Mouse (Mus musculus) urinary bladder, postnatal 14 days (tissue): ENCODE data around the gene Ctrl.

Experiments used
- DNase-seq: peaks from one replicate; pipeline ENCODE4 v3.0.0; 2021; ENCODE audit warnings: low spot score

Ctrl gene

GRCm38 (mm10) chr8:105937496-105938305 is 4.0 kb upstream of the Ctrl start:
- DNase-seq: peak; percentile 30

DNA sequence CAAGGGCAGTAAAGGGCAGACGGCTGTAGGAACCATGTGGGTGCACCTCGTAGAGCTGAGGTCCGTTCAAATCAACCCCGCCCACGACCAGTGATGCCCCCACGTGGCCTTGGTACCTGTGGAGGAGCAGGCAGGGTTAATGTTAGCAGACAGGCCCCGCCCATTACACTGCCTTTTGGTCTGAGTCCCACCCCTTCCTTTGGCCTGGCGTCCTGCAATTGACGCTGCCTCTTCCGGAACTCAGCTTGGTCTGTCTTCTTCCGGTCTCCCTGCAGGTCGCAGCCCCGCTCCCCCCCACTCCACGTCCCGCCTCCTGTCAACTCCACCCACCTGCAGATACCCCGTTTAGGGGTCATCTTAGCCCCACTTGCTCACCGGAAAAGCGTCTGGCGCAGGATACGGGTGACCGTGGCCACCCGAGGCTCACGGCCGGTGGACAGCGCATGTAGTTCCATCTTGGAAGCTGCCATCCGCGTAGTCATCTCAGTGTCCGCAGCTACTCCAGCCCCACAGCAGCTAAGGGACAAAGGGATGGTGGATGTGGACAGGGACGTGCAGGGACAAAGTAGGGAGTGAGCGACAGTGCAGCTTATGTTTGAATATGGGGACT is 3.3 kb upstream of the Ctrl start:
- peak; percentile 88 for DNase-seq

GRCm38 (mm10) chr8:105935863-105936603 is 2.4 kb upstream of the Ctrl start:
- no peak for DNase-seq

DNA sequence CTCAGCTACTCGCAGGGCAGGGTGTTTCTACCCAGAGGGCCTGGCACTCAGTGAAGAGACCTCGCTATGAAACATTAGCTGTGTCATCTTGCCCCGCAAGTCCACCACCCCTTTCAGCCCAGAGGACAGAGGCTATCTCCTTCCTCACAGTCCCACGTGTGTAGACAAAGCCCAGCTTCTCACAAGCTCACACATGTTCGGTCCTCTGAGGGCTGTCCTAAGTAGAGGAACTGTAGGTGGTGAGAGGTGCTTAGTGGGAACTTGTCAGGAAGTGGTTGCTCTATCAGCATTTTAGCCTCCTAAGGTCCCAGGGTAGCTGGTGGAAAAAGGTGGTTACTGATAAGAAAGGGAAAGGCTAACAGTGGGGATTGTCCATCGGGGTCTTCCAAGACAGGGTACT is 1.4 kb upstream of the Ctrl start:
- no peak for DNase-seq

DNA sequence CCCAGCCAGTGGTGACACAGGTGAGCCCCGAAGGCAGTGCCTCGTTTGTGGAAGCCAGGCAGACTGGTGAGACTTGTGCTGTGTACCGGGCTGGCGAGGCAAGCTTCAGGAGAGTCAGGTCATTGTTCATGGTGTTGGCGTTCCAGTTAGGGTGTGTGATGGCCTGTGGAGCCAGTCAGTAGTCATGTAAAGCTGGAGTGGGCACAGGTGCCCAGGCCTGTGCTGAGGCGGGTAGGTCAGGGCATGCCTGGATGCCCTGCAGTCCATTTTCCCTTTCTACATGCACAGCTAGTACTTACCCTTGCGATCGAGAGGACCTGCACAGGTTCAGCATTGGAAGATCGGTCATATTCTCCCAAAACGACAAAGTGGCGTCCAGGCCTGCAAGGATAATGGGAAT is 1.1 kb downstream of the Ctrl start:
- DNase-seq: no peak

DNA sequence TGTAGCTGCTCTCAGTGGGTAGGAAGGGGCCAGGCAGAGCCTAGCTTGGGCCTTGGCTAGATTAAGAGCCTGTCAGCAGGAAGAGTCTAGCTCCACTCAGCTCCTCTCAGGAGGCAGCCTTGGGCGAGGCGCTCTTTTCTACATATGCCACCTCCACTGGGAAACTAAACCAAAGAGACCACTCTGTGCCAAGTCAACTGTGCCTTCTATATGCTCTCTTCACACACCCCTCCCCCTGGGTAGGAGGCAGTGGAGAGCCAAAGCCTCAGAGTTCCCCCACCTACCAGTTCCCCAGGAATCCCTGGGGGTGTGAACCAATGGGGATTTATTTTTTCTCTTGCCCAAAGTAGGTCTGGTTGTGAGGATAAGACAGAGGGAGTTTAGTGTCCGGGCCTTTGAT is 2.4 kb downstream of the Ctrl start:
- DNase-seq: no peak

GRCm38 (mm10) chr8:105930602-105931001 is 3.1 kb downstream of the Ctrl start:
- DNase-seq: peak; percentile 86

DNA sequence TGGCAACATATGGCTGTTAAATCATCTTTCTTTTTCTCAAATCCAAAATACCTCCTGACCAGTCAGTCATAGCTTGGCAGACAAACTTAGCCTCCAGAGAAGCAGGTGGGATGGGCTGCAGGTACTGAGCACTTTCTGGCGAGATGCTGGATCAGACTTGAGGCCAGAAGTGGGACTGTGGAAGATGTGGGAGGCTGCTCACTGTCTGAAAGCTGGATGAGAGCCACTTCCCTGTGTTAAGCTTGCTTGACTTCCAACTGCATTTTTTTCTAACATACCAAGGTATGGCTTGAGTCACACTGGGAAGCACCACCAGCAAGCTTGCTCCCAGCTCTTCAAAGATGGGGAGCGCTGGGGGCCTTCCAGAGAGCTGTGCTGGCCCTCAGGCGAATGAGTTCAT is 8.5 kb downstream of the Ctrl start:
- no peak for DNase-seq

- no peak for DNase-seq
Measured at GRCm38 (mm10) chr8:105919390-105919789, 14.3 kb downstream of the Ctrl start.

DNA sequence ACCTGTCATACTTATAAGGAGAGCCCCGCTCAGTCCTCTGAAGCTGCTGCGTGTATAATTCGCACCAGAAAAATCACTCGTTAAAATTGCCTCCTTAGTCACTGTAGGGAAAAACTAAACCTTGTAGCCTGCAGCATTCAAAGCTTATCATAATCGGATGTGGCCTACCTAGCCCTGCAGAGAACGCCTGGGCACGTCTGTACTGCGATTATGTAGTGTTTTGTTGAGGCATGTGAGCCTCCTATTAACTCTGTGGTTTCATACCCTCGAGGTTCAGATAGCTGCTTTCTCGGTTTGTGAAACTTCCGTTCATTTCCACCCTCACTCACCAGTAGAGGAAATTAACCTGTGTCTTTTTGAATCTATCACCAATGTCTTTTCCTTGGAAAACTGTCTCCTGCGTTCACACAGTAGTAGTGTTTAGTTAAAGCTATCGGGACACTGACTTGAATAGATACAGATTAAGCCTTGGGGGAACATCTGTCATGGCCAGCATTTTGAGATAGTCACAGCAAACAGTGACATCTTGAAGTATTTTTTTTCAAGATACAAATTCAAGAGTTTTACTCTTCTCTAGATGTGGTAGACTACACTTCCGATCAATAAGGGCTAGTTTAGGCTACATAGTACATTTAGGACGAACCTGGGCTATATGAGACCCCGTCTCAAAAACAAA is 32.6 kb downstream of the Ctrl start:
- no peak for DNase-seq

DNA sequence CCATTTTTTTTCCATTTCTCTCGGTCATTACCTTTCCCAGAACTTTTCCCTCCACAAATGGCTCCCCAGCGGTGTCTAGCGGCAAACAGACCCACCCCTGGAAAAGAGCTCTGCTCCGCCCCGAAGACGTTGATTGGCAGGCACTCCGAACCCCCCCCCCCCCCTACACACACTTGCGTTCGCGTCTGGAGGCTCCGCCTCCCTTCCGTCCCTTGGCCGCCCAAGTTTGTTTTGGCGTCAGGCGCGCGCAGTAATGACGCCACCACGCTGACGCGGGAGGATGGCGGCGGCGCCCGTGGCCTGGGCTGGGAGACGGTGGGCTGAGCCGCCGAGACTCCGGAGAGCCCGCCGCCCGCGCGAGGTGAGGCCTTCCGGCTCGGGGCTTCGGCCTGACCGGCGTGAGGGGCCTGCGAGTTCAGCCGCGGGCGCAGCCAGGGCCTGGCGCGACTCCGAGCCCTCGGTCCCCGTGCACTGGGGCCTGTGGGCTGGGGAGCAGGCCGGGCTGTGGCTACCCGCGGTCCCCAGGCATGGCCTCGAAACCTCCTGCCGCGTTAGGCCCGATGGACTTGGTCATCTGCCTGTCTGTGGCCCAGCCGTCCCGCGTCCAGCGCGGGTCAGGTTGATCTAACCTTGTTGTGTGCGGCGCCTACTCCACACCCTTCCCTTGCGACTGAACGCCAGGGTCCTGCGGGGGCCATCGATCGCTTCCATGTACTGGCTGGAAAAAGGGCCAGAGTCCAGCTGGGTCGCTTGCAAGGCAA is 33.3 kb downstream of the Ctrl start, which contains the start of gene Pskh1:
Gene Pskh1 (plus strand): TSS at position 262 of the 761 bp plus-strand sequence.
- peak; percentile 92 for DNase-seq

- DNase-seq: no peak
Measured at GRCm38 (mm10) chr8:105897801-105898480, 35.7 kb downstream of the Ctrl start.

GRCm38 (mm10) chr8:105893339-105893738 is 40.3 kb downstream of the Ctrl start, which contains the start of gene Nrn1l:
Nrn1l (plus strand) TSS chr8:105893567.
- DNase-seq: peak; percentile 70

DNA sequence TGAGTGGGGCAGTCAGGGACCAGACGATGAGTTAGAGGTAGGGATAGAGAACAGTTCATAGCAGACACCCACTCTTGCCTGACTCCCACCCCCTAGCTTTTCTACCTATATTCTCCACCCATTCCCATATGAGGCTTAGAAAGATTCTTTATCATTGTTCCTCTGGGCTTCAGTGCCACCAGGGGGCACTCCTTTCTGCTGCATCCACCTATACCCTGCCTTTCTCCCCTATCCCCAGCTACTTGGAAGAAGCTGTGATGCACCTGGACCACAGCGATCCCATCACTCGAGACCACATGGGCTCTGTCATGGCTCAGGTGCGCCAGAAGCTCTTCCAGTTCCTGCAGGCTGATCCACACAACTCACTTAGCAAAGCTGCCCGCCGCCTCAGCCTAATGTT is 41.2 kb downstream of the Ctrl start:
- peak; percentile 16 for DNase-seq

DNA sequence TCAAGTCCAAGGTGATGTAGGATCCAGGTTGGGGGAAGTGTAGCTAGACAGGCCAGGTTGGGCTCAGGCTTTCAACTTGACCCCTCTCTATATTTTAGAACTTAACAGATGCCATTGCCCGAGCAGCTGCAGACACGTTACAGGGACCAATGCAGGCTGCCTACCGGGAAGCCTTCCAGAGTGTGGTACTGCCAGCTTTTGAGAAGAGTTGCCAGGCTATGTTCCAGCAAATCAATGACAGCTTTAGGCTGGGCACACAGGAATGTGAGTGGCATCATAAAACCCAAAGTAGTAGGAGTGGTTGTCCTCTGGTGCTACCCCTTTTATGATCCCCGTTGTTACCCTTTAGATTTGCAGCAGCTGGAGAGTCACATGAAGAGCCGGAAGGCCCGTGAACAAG is 42.8 kb downstream of the Ctrl start:
- DNase-seq: no peak

DNA sequence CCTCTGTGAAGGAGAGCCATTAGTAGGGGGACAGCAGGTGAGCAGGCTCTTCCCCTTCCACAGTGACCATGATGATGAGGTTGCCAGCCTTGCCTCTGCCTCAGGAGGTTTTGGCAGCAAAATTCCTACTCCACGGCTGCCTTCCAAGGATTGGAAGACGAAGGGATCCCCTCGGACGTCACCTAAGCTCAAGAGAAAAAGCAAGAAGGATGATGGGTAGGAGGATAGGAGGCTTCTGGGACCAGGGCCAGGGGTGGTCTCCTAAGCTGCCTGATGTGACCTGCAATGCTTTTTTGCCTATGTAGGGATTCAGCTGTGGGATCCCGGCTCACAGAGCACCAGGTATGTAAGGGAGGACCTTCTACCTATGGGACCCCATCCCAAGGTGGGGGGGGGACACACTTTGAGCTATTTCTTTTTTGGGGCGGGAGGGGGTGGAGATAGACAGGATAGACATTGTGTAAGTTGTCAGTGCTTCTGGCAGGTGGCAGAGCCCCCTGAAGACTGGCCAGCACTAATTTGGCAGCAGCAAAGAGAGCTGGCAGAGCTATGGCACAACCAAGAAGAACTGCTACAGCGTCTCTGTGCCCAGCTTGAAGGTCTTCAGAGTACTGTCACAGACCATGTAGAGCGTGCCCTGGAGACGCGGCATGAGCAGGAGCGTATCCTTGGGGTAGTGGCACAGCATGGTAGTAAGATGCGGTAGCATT is 43.8 kb downstream of the Ctrl start:
- DNase-seq: no peak
